Mouse (Mus musculus): ENCODE measurements at regions not wholly inside any gene's neighbourhood (a gene's known extent, or its start where the extent isn't known, plus 50 kb on each side); places are given as distances from the start of the nearest gene placed in this dataset.

- TF ChIP-seq CEBPB (IDR thresholded peaks at IDR 0.05; ENCODE audit: low read depth), result no peak
- TF ChIP-seq CTCF (IDR thresholded peaks at IDR 0.05; ENCODE audit: control insufficient read depth, insufficient read depth, insufficient read length), result no peak
- no peak for TF ChIP-seq USF1 (IDR thresholded peaks at IDR 0.05; ENCODE audit: low read depth)
Measured at GRCm38 (mm10) chr12:69425610-69426009, 53.4 kb upstream of the Gm9887 start.

All from C2C12 (cell line).